Mouse (Mus musculus) CD4-positive, CD25-positive, alpha-beta regulatory T cell, adult 4 months (primary cell): ENCODE data around the gene Fam234b. TPM values are rescaled to one million over a fixed set of nuclear protein-coding genes. Genes with fewer than 3 reads are reported as not detected.
A peak's percentile ranks its signal among the peaks of the same experiment; 100 is the strongest.

ENCODE experiments used
- ATAC-seq: one replicate; pipeline ENCODE4 v1.8.0; 2017
- polyA plus RNA-seq, 2 experiments: library from polyadenylated mRNA; unstranded; fragments of 100-300 nt; shearing (Covaris generic); gene quantifications; one replicate each; pipeline ENCODE4 v1.2.1; 2017

Gene Fam234b
- polyA plus RNA-seq, 2 experiments from 2014 or later, result 18.0 to 23.1 TPM

DNA sequence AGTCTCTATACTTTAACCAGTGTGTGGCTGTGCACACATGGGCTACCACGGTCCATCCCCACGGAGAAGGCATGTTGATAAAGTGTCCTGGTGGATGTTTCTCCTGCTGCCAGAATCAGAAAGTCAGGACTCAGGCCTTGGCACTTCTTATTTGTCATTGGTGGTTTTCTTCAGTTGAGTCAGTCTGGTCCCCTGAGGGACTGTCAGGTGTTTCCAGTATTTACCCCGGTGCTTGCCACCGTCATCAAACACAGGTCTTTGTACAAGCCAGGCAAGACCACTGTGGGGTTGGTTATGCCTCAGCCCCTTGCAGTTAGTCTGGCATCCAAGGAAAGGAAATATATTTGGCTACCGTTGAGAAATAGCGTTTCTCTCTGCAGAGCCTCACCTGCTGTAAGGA lies 32.8 kb downstream of the Fam234b start:
- no peak for ATAC-seq

DNA sequence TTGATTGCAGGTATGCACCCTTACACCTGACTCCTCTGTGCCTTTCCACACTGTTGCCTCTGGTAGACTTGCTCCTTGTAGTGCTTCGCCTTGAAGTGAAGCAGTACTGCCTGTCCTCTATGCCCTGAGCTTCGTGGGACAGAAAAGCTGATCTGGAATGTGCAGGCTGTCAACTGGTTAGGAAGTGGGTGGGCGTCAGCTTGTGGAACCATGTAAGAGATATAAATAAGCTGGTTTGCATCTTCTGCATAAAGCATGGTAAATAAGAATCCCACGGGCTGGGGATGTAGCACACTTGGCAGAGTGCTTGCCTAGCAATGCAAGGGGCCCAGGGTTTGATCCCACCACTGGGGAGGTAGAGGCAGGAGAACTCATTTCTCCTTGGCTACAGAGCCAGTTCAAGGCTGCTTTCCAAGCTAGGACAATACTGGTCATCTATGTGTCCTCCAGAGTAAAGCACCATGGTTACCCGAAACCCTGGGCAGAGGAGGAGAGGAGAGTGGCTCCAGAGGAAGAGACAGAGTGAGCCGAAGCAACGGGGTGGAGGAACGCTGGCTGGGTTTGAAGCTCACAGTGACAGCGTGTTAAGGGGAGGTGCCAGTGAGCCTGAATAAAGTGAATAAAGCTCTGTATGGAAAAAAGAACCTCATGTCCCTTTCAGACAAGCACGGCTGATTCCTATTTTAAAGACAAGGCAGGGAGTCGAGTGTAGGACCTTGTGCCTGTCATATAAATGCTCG lies 34.8 kb downstream of the Fam234b start:
- ATAC-seq, result no peak

DNA sequence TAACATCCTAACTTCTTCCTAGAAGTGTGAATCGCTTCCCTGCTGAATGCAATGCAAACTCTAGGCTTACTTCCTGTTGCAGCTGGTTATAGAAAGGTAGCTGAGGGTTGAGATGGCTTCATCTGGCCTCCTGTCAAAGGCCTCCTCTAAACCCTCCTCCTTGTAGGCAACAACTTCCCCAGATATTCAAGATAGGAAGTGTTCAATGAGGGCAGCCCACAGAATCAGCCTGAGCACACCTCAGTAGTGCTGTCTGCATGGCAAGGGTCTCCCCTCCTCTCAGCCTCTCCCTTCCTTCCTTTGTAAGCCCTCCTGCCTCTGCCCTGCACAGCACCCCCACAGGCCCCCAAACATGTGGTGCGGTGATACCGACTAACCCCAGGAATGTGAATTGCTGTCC lies 38.0 kb downstream of the Fam234b start:
- peak; percentile 39 for ATAC-seq

DNA sequence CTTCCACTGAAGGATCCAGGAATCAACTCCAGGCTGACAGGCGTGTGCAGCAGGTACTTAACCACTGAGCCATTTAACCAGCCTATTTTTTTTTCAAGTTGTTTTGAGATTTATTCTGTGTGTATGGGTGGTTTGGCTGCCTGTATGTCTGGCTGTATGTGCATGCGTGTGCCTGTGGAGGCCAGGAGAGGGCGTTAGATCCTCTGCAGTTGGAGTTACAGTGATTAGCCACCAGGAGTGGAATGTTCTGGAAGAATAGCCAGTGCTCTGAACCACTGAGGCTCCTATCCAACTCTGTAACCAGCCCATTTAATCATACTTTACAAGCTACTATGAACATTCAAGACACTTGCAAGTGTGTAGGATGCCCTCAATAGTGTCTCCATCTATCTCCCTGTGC lies 38.8 kb downstream of the Fam234b start:
- no peak for ATAC-seq

DNA sequence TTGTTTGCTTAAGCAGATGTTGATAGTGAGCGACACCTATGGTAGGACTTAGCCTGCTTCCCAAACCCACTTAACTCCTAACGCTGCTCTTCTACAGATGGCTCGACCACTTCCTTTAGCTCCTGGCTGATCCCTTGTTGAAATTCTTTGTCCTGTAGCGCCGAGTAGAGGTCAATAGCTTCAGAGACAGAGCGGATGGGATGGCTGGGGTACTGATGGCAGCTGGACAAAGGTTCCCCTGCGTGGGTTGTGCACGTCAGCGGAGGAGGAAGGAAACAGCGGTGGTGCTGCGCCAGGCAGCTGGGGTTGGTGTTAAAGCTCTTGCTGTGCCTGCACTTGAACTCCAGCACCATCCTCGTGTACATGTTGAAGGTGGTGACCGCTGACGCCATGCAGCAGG lies 39.5 kb downstream of the Fam234b start:
- ATAC-seq, result no peak

DNA sequence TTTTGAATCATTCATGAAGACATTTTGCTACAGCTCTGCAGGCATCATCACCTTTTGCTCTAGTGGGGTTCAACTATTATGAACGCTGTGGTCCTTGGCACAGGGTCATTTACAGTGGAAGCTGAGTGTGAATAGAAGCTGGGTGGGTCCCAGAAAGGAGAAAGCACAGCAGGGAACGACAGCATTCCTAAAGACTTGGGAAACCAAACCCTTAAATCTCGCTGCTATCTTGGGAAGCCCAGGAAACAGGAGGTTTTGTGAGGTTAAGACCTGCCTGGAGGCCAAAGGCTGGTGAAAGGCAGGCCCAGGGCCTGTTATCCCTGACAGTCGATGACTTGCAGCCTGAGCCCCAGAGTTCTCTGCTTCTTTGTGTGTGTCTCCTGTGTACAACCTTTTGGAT lies 40.4 kb downstream of the Fam234b start:
- ATAC-seq, result no peak

DNA sequence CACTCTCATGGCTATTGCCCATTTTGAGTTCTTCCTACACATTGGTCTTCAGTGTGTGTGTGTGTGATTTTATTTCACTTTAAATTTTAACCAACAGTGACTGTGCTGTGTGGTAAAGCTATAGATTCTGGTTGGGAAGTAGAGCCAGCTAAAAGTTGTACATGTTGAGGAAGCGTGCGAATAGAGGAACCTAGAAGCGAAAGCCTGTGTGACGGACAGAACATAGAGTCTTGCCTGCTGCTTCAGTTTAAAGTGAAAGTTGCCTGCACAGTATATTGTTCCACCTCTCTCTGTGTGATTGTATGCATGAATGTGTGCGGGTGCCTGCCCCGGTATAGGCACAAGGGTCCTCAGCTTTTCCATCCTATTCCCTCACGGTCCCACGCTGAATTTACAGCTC lies 42.6 kb downstream of the Fam234b start:
- ATAC-seq, result no peak

DNA sequence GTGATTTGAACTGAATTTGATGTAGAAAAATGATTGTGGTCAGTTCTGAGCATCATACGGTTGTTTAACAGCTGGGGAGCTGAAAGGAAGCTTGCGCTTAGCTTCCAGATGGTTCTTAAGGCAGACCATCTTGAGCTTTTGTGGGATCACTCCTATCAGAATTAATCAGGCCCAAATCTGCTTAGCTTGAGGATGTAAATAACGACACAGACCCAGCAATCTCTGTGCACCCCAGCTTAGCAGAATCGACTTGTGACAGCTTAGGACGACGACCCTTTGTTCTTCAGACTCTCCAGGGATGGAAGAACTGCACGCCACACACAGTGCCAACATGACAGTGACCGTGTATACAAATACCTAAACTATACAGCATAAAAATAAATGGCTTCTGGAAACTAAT lies 47.8 kb downstream of the Fam234b start:
- no peak for ATAC-seq

DNA sequence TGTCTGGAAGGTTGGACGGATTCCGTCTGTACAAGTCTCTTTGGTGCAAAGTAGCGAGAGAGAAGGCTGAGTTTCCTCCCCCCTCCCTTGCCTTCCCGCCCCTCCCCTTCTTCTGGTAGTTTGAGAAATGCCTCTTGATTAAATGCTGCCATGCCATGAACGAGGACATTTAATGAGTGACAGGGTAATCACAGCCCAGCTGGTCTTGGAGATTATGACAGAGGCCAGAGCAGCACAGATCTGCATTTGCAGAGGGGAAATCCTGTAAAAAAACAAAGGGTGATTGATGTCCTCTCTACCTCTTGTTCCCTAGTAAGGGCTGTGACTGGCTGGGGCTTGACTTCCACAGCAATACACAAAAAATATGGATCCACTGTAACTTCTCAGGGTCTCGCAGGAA lies 50.1 kb downstream of the Fam234b start:
- no peak for ATAC-seq

DNA sequence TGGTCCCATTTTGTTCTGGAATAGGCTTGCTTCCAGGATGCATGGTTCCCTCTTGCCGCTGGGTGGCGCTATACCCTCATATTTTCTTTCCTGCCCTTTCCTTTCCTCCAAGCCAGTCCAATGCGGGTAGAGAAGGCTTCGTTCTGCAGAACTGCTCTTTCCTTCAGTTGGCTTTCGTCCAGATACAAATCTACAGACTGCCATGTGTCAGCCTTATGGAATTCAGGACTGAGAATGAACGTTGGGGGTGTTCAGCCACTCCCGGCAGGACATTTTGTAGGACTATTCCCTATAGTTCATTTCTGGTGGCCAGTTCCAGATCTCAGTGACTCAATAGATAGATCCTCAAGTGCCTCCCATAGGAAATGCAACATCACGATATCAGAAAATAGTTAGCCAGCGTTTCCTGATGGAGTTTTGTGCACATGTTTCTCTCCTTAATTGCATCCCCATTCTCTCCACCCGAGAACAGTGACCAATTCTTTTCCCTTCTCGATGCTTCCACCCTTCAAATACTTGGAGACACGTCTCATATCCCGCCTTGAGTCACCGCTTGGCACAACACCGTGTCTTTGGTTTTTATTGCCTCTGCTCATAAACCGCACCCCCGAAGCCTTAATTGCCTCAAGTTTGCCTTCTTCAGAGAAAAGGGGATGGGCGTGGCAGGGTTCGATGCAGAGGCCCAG lies 52.2 kb downstream of the Fam234b start:
- no peak for ATAC-seq

DNA sequence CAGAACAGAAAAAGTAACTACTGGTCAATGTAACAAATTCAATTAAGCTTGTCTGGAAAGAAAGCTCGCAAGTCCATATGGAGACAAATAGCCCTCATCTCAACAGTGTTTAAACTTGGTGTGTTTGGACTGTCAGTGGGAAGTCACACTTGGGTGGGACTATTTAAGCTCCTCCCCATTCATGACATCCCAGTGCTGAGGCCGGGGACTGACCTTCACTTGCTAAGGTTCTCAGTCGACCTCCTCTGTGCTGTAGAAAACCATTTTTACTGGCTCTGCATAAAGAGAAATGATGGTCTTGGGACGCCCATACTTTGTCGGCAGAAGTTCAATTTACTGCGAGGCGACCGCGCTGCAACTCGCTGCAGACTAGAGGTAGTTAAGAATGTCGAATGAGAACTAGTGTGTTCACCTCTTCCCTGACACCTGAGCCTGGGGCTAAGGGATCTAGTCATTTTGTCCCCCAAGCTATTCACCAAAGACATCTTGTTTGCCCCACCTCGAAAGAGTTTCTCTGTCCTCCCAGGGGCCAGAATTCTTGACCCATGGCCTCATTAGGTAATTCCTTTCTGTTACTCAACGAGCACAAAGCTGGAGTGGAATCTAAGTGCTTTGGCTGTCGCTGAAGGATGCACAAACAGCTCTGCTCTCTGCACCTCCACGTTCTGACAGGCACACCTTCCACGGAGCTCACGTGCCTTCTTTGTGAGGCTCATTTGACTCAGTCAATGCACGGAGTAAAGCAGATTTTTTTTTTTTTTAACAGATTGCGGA lies 53.3 kb downstream of the Fam234b start:
- no peak for ATAC-seq

DNA sequence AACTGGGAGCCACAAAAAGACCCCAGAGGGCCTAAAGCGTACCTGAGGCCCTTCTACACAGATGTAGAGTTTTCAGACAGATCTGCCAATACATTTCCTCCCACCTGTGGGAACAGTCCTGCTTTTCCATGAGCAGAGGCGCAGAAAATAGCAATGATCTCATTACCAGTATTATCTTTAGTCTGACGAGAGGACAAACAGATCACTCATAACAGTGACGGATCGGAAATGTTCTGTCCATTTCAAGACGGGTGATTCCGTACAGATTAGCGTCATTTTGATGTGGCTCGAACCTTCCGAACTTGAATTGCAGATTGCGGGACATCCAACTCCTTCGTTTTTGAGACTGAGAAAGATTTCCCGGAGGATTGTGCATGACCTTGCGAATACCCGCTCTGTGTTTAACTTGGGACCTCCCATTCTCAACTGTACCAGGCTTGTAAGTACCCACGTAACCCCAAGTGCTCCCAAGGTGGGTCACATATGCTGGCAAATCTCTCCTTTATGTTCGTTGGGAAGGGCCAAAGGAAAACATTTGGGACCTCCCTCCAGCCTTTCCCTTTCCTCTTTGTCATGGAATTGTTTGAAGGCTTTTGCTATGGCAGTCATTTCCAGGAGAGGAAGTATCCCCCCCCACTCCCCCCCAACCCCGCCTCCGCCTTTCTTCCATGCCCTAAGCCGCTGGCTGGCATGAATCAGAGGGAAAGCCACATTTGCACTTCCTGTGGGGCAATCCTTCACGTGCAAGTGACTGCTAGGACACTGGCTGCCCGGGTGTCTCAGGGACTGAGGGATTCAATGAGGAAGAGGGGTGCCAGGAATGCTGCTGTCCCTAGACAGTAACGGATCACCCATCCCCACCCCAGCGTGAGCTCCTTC lies 54.3 kb downstream of the Fam234b start:
- ATAC-seq, result no peak

DNA sequence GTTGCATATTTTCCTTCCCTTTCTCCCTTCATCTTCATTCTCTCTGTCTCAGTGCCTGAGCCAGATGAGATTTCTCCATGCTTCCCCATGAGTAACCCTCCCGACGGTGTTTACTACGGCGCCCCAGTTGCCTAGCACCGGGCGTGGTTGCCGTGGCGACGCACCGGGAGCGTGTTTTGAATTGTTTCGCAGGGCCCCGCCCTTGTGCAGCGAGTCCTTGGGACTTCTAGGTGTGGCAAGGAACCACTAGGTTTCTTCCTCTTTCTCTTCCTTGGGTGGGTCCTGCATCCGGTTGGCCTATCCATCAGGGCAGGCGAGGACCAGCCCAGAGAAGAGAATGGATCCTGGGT lies 54.9 kb downstream of the Fam234b start:
- ATAC-seq, result no peak

DNA sequence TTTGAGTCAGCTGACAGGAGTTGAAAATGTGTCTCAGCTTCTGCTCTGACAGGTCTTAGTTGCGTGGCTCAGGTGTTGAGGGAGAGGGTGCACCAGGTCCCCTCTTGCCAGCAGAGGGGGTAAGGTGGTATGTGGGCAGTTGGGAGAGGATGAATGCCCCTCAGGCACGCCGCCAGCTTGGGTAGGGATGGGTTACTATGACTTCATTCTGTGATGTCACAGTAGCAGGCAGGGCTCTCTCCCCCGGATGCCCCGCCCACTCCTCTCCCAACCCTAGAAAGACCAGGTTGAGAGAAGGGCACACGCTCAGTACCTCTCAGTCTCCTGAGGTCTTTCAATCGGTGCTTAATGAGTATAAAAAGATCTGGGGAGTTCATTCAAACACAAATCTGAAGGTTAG lies 56.4 kb downstream of the Fam234b start, which contains the start of gene Gsg1:
Gsg1 (minus strand) TSS at position 199 of the 400 bp plus-strand sequence.
- ATAC-seq, result no peak

DNA sequence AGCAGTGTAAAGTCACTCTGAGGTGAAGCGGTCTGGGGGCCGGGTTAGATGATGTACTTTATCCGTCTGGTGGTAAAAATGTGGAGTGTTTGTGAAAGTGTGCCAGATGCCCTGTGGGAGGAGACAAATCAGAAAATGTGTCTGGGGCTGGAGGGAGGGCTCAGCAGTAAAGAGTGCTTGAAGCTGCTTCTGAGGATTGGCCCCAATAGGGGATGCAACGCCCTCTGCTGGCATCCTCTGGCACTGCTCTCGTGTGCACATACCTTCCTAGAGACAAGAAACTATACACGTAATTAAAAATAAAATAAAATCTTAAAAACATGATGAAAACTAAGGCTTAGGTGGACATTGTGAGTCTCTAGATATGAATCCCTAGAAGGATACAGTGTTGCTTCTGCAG lies 62.7 kb downstream of the Fam234b start:
- ATAC-seq, result no peak

DNA sequence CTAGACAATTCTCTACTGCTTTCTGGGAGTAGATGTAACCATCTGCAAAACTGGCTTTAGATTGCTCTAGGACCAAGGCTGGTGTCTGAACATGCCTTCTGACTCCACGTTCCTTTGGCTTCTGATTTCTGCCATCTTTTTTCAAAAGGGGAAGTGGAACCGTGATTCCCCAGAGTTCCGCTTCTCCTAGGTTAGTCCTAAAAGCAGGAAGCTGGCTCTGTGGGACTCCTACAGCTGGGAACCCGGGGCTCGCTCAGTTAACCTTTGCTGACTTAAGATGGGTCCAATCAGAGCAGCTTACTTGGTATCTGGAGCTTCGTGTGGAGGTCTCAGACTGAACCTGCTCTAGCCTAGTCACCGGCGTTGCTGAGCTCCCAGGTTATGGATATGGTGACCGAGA lies 63.3 kb downstream of the Fam234b start:
- ATAC-seq, result no peak

DNA sequence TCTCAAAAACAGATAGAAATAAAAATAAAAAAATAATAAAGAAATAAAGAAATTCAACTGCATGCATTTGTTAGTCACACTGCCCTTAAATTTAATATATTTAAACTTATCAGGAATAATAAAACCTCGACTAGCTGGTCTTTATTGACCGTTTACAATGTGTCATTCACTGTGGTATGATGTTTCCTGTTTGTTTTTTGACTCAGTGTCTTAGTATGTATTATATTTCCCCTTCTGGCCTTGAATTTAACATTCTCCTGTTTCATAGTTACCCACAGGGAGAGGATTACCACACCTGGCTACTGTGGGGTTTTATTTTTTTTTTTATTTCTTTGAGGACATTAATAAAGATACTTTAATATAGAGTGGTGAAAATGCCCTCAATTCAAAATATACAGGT lies 64.8 kb downstream of the Fam234b start:
- ATAC-seq, result no peak

DNA sequence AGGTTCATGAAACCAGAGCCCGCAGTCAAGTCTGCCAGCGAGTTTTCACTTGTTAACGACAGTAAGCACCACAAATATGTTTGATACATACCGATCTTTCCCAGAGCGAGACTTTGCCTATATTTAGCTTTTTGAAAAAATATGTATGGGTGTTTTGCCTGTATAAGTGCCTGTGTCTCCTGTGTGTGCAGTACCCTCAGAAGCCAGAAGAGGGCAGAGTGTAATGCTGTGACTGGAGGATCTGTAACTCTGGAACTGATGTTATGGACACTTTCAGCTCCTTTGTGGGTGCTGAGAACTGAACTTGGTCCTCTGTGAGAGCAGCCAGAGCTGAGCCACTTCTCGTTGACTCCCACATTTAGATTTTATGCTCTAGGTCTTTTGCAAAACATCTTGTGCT lies 66.4 kb downstream of the Fam234b start:
- no peak for ATAC-seq

DNA sequence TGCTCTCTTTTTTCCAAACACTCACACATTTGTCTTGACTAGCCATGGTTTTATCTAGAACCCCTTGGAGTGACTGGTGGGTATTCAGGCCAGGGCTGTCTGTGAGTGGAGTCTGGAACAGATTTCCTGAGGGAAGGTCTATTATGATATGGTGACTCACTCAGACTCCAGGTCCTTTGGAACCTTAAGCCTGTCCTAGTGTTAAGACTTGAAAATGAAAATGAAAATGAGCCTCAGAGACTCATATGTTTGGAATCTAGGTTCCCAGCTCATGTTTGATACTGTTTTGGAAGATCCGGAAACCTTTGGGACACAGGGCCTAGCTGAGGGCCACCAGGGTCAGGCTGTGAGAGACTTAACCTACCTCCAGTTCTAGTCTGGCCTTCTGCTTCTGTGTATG lies 68.3 kb downstream of the Fam234b start:
- ATAC-seq, result no peak

DNA sequence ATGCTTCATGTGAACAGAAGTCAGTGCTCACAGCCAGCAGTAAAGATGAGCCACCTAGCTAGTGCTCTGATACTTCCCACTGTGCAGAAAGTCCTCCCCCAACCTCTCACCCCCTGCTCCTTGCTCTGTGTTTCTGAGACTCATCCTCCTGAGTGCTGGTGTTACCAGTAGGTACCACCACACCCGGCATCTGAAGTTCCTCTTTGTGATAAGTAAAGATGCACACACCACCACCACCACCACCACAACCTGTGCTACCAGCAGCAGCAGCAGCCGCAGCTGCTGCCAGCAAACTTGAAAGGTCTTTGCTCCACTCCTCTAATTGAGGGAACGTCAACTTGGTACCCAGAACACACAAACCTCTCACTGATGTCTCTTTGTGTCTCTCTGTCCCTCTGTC lies 69.4 kb downstream of the Fam234b start:
- ATAC-seq, result no peak

DNA sequence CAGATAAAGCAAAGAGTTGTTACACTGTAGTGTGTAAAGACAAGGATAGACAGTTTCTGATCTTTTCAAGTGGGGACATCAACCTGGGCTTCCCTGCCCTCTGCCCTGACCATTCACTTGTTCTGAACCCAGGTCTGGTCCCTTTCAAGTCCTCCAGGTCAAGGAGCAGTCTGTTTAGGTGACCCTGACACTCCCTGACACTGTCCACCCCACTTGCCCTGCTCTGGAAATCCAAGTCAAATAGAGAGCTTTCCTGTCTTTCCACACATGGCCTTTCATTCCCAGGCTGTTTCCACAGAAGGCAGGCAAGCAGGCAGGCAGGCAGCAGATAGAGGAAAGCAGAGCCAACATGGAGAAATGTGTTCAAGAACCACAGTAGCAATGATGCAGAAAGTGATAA lies 70.6 kb downstream of the Fam234b start:
- no peak for ATAC-seq

DNA sequence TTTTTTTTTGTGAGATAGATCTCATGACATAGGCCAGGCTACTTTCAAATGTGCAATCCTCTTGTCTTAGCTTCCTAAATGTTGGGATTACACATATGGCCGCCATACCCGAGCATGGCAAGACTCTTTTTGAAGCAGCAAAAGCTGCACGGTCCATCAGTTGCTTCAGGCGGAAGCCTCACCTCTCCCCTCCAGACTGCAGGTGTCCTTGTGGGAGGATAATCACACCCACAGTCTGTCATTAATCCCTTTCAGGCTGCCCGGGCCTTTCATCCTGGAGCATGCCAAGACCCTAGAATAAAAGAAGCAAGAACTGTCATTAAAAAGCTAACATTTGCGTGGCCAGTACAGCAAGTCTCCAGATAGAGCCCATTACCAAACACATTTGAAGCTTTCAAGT lies 71.8 kb downstream of the Fam234b start:
- ATAC-seq, result no peak

DNA sequence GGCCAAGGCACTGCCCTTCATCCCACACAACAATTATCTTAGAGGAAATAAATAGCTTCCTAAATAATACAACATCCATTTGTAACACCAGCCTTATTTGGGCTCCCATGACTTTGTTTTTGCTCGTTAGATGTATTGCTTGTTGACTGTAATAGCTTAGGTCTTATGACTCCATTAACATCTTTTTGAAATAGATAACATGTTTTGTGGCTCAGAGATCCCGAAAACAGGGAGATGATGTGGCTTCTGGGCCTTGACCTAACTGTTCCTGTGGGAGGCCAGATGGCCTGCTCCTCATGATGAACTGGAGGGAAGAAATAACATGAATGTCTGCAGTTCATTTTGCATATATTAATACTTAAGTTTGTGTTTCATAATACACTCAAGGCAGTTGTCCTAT lies 74.0 kb downstream of the Fam234b start:
- no peak for ATAC-seq
